Mouse (Mus musculus): Measurements from ENCODE around the gene Aen.

DNA sequence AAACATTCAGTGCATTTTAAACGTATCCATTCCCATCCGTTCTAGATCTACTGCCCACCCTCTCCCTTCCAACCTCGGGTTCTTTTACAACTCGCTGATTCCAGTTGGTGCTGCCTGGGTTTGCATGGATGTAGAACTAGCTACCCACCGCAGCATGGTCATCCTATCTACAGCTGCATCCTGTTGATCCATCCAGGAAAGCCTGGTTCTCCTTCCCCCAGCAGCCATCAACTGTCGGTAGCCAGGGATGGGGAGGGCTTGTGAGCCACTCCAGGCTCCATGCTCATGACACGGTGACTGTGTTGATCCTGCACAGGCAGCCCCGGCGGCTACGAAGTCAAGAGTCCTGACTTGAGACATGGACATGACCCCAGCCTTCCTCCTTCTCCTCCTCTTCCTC lies 1.7 kb upstream of the Aen start:
- TF ChIP-seq POLR2A (IDR thresholded peaks at IDR 0.05; ENCODE audit: control insufficient read depth, low read depth, low read length) (no peak), CTCF (IDR thresholded peaks at IDR 0.05; ENCODE audit: control insufficient read depth, insufficient read depth, insufficient replicate concordance, low read depth, low read length) (no peak)
